Mouse (Mus musculus): ENCODE results near the gene Cd300ld5.

DNA sequence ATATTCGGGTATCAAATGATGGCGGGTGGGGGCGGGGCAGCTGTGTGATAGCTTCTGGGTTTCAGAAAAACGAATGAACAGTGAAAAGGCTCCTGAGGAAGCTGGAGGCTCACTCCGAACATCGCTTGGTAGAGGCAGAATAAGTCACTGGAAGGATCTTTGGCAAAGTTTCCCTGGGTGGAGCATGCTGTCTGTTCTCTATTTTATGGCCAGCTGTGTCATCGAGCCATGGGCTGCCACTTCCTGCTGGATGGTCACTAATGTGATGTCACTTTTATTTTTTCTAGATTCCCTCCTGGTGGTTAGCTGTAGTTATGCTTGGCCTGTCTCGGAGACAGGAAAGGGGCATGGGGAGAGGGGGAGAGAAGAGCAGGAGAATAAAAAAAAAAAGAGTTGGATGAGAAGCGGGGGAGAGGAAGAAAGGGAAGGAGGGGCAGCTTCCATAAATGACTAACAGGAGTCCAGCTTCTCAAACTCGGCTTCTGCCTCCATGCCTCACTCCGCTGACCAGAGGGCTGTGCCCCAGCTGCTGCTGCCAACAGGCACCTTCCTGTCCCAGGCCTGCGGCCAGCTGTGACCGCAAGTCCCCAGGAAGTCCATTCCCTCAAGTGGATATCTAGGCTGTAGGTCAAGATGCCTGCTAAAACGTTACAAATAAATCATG is 34.2 kb upstream of the Cd300ld5 start:
- no peak for TF ChIP-seq CTCF (IDR thresholded peaks at IDR 0.05; ENCODE audit: insufficient read depth, low read length)
- TF ChIP-seq POLR2A (IDR thresholded peaks at IDR 0.05; ENCODE audit: borderline replicate concordance, extremely low read depth, low read depth, low read length) = no peak
